Mouse (Mus musculus): ENCODE data around the gene Usp29. TPM values are rescaled to one million over a fixed set of nuclear protein-coding genes. Genes with fewer than 3 reads are reported as not detected.

The Usp29 gene
- polyA plus RNA-seq, 1 experiment from 2014 or later: 13.0 TPM

GRCm38 (mm10) chr7:6777689-6778088 is 47.3 kb downstream of the Usp29 start:
- Histone ChIP-seq H3K27ac (ENCODE audit: low read depth, low read length) (no peak overlapping the region), H3K27me3 (ENCODE audit: control insufficient read depth, insufficient read depth, low read length) (no peaks in the 10 kb centered on the region), H3K4me1 (ENCODE audit: control insufficient read depth, insufficient read depth, low read length) (peaks cover 7% of the 10 kb centered on the region; the same call in 1 of the 2 replicates), H3K4me3 (ENCODE audit: low read depth, low read length) (no peak overlapping the region), H3K9ac (ENCODE audit: low read length) (no peak overlapping the region), H3K9me3 (ENCODE audit: control insufficient read depth, low read length) (no peaks in the 10 kb centered on the region), H3K36me3 (ENCODE audit: control insufficient read depth, insufficient read depth, low read length) (no peaks in the 10 kb centered on the region), H3K4me2 (ENCODE audit: low read depth) (no peak overlapping the region)
- DNase-seq (ENCODE audit: low spot score): no peak
- 44% methylated on average over 4 of the region's 4 CpGs for WGBS
- no peak for ATAC-seq (ENCODE audit: insufficient read depth, low FRiP score, low TSS enrichment)

DNA sequence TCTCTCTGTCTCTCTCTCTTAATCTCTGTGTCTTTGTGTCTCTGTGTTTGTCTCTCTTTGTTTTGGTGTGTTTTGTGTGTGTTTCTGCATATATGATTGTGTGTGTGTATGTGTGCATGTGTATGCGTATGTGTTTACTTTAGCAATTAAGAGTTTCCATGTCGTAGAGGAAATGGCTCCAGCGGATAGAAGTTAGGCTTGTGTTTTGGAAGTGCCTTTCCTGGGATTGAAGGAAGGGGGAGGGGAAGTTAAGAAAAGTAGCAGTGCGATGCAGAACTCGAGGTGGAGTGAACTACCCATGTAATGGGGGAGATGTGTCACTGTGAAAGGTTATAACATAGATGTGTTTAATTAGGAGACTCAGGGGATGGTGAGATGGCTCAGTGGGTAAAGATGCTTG is 48.8 kb downstream of the Usp29 start:
- no peaks in the 10 kb centered on the region for H3K36me3 ChIP-seq (ENCODE audit: control insufficient read depth, insufficient read depth, low read length)
- ATAC-seq (ENCODE audit: insufficient read depth, low FRiP score, low TSS enrichment) (no peak), DNase-seq (ENCODE audit: low spot score) (no peak)
- 82% methylated on average over 5 of the region's 5 CpGs for WGBS
- peaks cover 7% of the 10 kb centered on the region; the same call in 1 of the 2 replicates for H3K4me1 ChIP-seq (ENCODE audit: control insufficient read depth, insufficient read depth, low read length)
- no peak overlapping the region for H3K9ac ChIP-seq (ENCODE audit: low read length)
- no peak overlapping the region for H3K27ac ChIP-seq (ENCODE audit: low read depth, low read length)
- no peak overlapping the region for H3K4me3 ChIP-seq (ENCODE audit: low read depth, low read length)
- no peak overlapping the region for H3K4me2 ChIP-seq (ENCODE audit: low read depth)
- H3K27me3 ChIP-seq (ENCODE audit: control insufficient read depth, insufficient read depth, low read length): no peaks in the 10 kb centered on the region
- H3K9me3 ChIP-seq (ENCODE audit: control insufficient read depth, low read length): no peaks in the 10 kb centered on the region

DNA sequence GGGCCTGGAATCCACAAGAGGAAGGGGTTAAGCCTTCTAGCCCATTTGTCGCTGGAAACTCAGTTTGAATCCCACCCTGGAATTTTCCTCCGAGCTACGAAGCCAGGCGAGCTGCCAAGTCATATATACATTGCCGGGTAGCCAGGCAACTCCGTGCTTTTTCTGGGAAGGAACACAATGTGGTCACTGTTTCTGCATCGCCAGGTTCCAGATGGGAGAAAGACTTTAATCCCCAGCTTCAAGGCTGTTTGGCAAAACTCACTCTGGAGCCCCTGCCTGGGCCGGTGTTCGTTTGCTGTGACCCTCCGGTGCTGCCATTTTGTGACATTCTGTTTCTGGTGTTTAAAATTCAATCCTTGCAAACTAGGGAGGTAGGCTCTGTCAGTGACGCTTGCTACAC is 51.2 kb downstream of the Usp29 start:
- H3K9me3 ChIP-seq (ENCODE audit: control insufficient read depth, low read length): no peaks in the 10 kb centered on the region
- DNase-seq (ENCODE audit: low spot score) (peak; percentile 57), ATAC-seq (ENCODE audit: insufficient read depth, low FRiP score, low TSS enrichment) (no peak)
- peak overlapping the region; percentile 60; the same call in 1 of the 2 replicates for H3K27ac ChIP-seq (ENCODE audit: low read depth, low read length)
- no peak overlapping the region for H3K4me2 ChIP-seq (ENCODE audit: low read depth)
- no peak overlapping the region; the same call in 1 of the 2 replicates for H3K9ac ChIP-seq (ENCODE audit: low read length)
- H3K27me3 ChIP-seq (ENCODE audit: control insufficient read depth, insufficient read depth, low read length): no peaks in the 10 kb centered on the region
- WGBS: 56% methylated on average over 11 of the region's 11 CpGs
- H3K36me3 ChIP-seq (ENCODE audit: control insufficient read depth, insufficient read depth, low read length): no peaks in the 10 kb centered on the region
- peaks cover 12% of the 10 kb centered on the region; the same call in 1 of the 2 replicates for H3K4me1 ChIP-seq (ENCODE audit: control insufficient read depth, insufficient read depth, low read length)
- H3K4me3 ChIP-seq (ENCODE audit: low read depth, low read length): no peak overlapping the region

GRCm38 (mm10) chr7:6784340-6785073 is 54.1 kb downstream of the Usp29 start:
- Histone ChIP-seq H3K4me2 (ENCODE audit: low read depth) (no peak overlapping the region), H3K4me1 (ENCODE audit: control insufficient read depth, insufficient read depth, low read length) (peaks cover 5% of the 10 kb centered on the region; the same call in 1 of the 2 replicates), H3K9ac (ENCODE audit: low read length) (no peak overlapping the region), H3K4me3 (ENCODE audit: low read depth, low read length) (no peak overlapping the region), H3K9me3 (ENCODE audit: control insufficient read depth, low read length) (no peaks in the 10 kb centered on the region), H3K36me3 (ENCODE audit: control insufficient read depth, insufficient read depth, low read length) (no peaks in the 10 kb centered on the region), H3K27me3 (ENCODE audit: control insufficient read depth, insufficient read depth, low read length) (no peaks in the 10 kb centered on the region), H3K27ac (ENCODE audit: low read depth, low read length) (0 out of 2 replicates have a peak overlapping the region, but pooled peaks have one; percentile 39)
- WGBS: 10% methylated on average over 8 of the region's 8 CpGs
- ATAC-seq (ENCODE audit: insufficient read depth, low FRiP score, low TSS enrichment): no peak
- DNase-seq (ENCODE audit: low spot score): no peak

DNA sequence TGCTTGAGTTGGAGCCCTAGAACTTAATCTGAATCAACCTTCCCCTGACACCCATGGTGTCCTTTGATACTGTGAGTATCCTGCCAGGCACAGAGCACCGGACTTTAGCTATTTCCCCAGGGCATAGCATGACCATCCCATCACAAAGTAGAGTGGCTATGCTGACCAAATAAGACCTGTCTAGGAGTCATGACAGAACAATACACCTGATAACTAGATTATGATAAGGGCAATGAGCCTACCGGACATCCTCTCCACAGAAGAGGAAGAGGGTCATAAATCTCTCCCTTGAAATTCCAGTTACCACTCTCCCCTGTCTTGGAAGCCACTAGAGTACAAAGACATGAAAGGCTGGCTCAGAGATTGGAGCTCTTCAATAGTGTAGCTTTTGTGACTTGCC is 56.6 kb downstream of the Usp29 start:
- H3K4me3 ChIP-seq (ENCODE audit: low read depth, low read length): no peak overlapping the region
- ATAC-seq (ENCODE audit: insufficient read depth, low FRiP score, low TSS enrichment) (no peak), DNase-seq (ENCODE audit: low spot score) (no peak)
- H3K9ac ChIP-seq (ENCODE audit: low read length): no peak overlapping the region
- no peak overlapping the region for H3K27ac ChIP-seq (ENCODE audit: low read depth, low read length)
- WGBS: 67% methylated on average over 2 of the region's 2 CpGs
- no peak overlapping the region for H3K4me2 ChIP-seq (ENCODE audit: low read depth)
- H3K4me1 ChIP-seq (ENCODE audit: control insufficient read depth, insufficient read depth, low read length): peaks cover 5% of the 10 kb centered on the region; the same call in 1 of the 2 replicates
- H3K9me3 ChIP-seq (ENCODE audit: control insufficient read depth, low read length): no peaks in the 10 kb centered on the region
- H3K36me3 ChIP-seq (ENCODE audit: control insufficient read depth, insufficient read depth, low read length): no peaks in the 10 kb centered on the region
- H3K27me3 ChIP-seq (ENCODE audit: control insufficient read depth, insufficient read depth, low read length): no peaks in the 10 kb centered on the region

DNA sequence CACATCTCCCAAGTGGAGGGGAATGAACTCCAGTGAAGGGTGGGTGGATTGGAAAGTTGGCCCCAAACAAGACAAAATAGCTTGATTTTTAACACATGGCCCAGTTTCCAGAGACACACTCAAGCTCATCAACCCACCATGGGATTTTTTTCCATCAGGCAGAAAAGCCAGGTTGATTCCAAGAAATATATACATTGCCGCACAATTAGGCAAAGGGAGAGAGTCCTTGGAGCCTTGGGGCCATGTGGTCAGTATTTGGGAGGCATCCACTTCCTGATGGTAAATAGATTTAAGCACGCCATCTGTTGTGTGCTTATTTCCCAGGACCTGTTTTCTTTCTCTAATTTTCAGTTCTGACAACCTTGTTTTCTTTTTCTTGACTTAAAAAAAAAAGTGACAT is 57.7 kb downstream of the Usp29 start:
- DNase-seq (ENCODE audit: low spot score): no peak
- 77% methylated on average over 2 of the region's 2 CpGs for WGBS

DNA sequence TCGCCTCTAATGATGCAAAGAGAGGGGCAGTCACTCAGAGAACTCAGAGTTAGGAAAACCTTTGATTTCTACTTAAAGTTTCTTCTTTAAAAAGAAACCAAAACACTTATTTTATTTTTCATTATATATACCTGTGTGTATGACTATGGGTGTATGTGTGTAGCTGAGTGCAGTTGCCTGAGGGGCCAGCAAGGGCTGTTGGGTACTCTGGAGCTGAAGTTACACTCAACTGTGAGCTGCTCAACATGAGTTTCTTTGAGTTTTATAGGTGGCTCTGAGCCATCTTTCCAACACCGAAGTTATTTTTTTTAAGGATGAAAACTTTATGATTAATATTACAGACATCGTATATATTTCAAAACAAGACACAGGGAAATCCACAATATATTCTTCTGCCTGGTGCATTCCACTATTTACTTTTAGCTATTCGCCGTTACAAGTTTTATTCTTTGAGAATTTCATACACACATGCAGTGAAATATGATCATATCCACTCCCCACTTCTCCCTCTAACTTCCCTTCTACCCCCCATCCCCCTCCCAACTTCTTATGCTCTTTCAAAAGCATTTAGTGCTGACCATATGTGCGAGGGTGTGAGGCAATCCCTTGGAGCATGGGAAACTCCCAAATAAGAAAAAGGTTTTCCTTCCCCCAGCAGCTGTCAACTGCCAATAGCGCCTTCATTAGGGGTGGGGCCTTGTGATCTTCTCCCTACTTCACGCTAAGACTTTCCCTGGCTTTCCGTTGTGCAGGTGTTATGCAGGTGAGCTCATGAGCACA is 61.1 kb downstream of the Usp29 start:
- 83% methylated on average over 9 of the region's 9 CpGs for WGBS
- no peak for DNase-seq (ENCODE audit: low spot score)

More for the DNA sequence above, 57.7 kb downstream of the Usp29 start:
- no peak overlapping the region for H3K9ac ChIP-seq (ENCODE audit: low read length)
- H3K9me3 ChIP-seq (ENCODE audit: control insufficient read depth, low read length): peaks cover 4% of the 10 kb centered on the region; the same call in 1 of the 2 replicates
- no peak overlapping the region for H3K27ac ChIP-seq (ENCODE audit: low read depth, low read length)
- peaks cover 5% of the 10 kb centered on the region; the same call in 1 of the 2 replicates for H3K4me1 ChIP-seq (ENCODE audit: control insufficient read depth, insufficient read depth, low read length)
- no peak overlapping the region for H3K4me3 ChIP-seq (ENCODE audit: low read depth, low read length)
- H3K27me3 ChIP-seq (ENCODE audit: control insufficient read depth, insufficient read depth, low read length): no peaks in the 10 kb centered on the region
- H3K36me3 ChIP-seq (ENCODE audit: control insufficient read depth, insufficient read depth, low read length): no peaks in the 10 kb centered on the region
- no peak for ATAC-seq (ENCODE audit: insufficient read depth, low FRiP score, low TSS enrichment)
- H3K4me2 ChIP-seq (ENCODE audit: low read depth): no peak overlapping the region

GRCm38 (mm10) chr7:6793240-6793639 is 62.9 kb downstream of the Usp29 start:
- no peak for ATAC-seq (ENCODE audit: insufficient read depth, low FRiP score, low TSS enrichment)

More for the DNA sequence above, 61.1 kb downstream of the Usp29 start:
- Histone ChIP-seq H3K27ac (ENCODE audit: low read depth, low read length) (no peak overlapping the region), H3K4me3 (ENCODE audit: low read depth, low read length) (no peak overlapping the region), H3K4me2 (ENCODE audit: low read depth) (no peak overlapping the region), H3K4me1 (ENCODE audit: control insufficient read depth, insufficient read depth, low read length) (no peaks in the 10 kb centered on the region), H3K27me3 (ENCODE audit: control insufficient read depth, insufficient read depth, low read length) (no peaks in the 10 kb centered on the region), H3K9me3 (ENCODE audit: control insufficient read depth, low read length) (peaks cover 4% of the 10 kb centered on the region; the same call in 1 of the 2 replicates), H3K36me3 (ENCODE audit: control insufficient read depth, insufficient read depth, low read length) (no peaks in the 10 kb centered on the region), H3K9ac (ENCODE audit: low read length) (no peak overlapping the region)
- no peak for ATAC-seq (ENCODE audit: insufficient read depth, low FRiP score, low TSS enrichment)

More at GRCm38 (mm10) chr7:6793240-6793639, 62.9 kb downstream of the Usp29 start:
- H3K4me3 ChIP-seq (ENCODE audit: low read depth, low read length): no peak overlapping the region
- 66% methylated on average over 6 of the region's 6 CpGs for WGBS
- H3K27ac ChIP-seq (ENCODE audit: low read depth, low read length): no peak overlapping the region
- H3K36me3 ChIP-seq (ENCODE audit: control insufficient read depth, insufficient read depth, low read length): no peaks in the 10 kb centered on the region
- no peak overlapping the region for H3K4me2 ChIP-seq (ENCODE audit: low read depth)
- no peaks in the 10 kb centered on the region for H3K4me1 ChIP-seq (ENCODE audit: control insufficient read depth, insufficient read depth, low read length)
- H3K27me3 ChIP-seq (ENCODE audit: control insufficient read depth, insufficient read depth, low read length): no peaks in the 10 kb centered on the region
- DNase-seq (ENCODE audit: low spot score): no peak
- no peak overlapping the region for H3K9ac ChIP-seq (ENCODE audit: low read length)
- peaks cover 4% of the 10 kb centered on the region; the same call in 1 of the 2 replicates for H3K9me3 ChIP-seq (ENCODE audit: control insufficient read depth, low read length)

Measured in neural tube, embryonic 11.5 days (tissue).